ENCODE assay signal across 8 mouse cellular contexts in the genomic region with DNA sequence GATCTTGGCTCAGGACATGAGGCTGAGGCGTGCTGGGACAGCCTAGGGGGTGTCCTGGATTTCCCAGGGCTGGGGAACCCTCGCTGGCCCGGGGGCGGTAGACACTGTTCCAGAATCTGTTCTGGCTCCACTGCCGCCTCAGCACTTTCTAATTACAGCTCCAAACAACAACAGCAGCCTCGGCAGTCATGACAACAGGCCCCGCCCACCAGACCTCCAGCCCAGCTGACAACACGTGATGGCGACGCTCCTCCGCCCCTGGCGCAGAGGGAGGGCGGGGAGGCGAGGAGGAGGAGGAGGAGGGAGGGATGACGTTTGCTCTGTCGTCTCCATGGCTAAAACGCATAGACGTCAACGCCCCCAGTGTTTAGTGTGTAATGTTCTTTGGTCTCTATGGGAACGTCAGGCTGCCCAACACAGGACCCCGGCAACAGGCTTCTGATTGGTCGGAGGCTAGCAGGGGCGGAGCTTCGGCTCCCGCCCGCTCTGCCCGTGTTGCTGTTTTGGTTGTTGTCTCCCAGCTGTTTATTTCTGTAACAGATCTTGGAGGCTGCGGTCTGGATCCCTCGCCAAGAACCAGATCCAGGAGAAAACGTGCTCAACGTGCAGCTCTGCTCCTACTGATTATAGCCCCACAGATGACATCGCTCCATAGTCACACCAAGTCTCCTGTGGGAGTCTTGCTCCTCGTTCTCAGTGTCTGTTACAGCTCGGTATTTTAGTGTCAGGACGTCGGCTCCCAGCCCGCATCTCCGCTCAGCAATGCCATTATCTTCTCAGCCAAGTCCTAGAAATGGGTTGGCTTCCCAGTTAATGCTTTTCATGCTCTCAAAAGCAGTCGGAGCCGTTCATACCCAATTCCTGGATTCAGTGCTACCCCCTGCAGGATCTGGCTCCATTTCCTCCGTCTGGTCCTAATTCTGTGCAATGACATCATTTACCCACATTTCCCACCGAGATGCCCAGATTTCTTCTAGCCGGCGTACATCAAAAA. TPM values are rescaled to one million over a fixed set of nuclear protein-coding genes. Genes with fewer than 3 reads are reported as not detected.
DNase-seq lines count a peak whose midpoint lies in the region; ATAC-seq and TF ChIP-seq lines count a peak whose summit lies in the region.

No protein-coding gene starts in this region.

- peaks cover 48% of the 10 kb centered on the region for H3K27me3 ChIP-seq in G1E (ENCODE audit: insufficient read depth, low read length)
- H3K27me3 ChIP-seq in forebrain, postnatal 0 days (ENCODE audit: insufficient read depth, low read length) = no peaks in the 10 kb centered on the region
- no peaks in the 10 kb centered on the region for H3K27me3 ChIP-seq in lung, embryonic 16.5 days (ENCODE audit: control insufficient read depth, insufficient read depth, low read depth, low read length)

- no peaks in the 10 kb centered on the region for H3K36me3 ChIP-seq in G1E (replicated peaks)
- no peaks in the 10 kb centered on the region for H3K36me3 ChIP-seq in forebrain, postnatal 0 days (ENCODE audit: insufficient read depth)
- no peaks in the 10 kb centered on the region for H3K36me3 ChIP-seq in lung, embryonic 16.5 days (ENCODE audit: control insufficient read depth, insufficient read depth, low read length)

- peak overlapping the region; percentile 81 for H3K4me2 ChIP-seq in forebrain, postnatal 0 days (ENCODE audit: low read depth)
- H3K4me2 ChIP-seq in lung, embryonic 16.5 days (ENCODE audit: low read depth, low read length) = peak overlapping the region; percentile 78

- H3K4me3 ChIP-seq in G1E (ENCODE audit: low read depth, low read length) = peak overlapping the region; percentile 67
- peak overlapping the region; percentile 42 for H3K4me3 ChIP-seq in forebrain, postnatal 0 days (ENCODE audit: low read depth, low read length)
- H3K4me3 ChIP-seq in lung, embryonic 16.5 days (ENCODE audit: low read length) = peak overlapping the region; percentile 56

- under 1% methylated on average over 43 of the region's 44 CpGs for WGBS in forebrain, postnatal 0 days
- under 1% methylated on average over 44 of the region's 44 CpGs for WGBS in lung, embryonic 16.5 days

- peaks cover 43% of the 10 kb centered on the region for H3K4me1 ChIP-seq in G1E (ENCODE audit: insufficient read depth, low read depth, low read length)
- H3K4me1 ChIP-seq in forebrain, postnatal 0 days (ENCODE audit: insufficient read depth) = peaks cover 11% of the 10 kb centered on the region
- peaks cover 40% of the 10 kb centered on the region for H3K4me1 ChIP-seq in lung, embryonic 16.5 days (replicated peaks; ENCODE audit: control insufficient read depth, insufficient read depth, low read length)

- peak overlapping the region; percentile 92 for H3K27ac ChIP-seq in forebrain, postnatal 0 days (ENCODE audit: low read depth, low read length)
- peak overlapping the region; percentile 94 for H3K27ac ChIP-seq in lung, embryonic 16.5 days (ENCODE audit: low read length)

- H3K9ac ChIP-seq in forebrain, postnatal 0 days = peak overlapping the region; percentile 58
- H3K9ac ChIP-seq in lung, embryonic 16.5 days (ENCODE audit: low read length) = peak overlapping the region; percentile 65

- peak; percentile 99 for ATAC-seq in G1E (ENCODE audit: extremely low read depth, insufficient number of reproducible peaks, low FRiP score, poor library complexity, severe bottlenecking)
- peak; percentile 99 for ATAC-seq in forebrain, postnatal 0 days
- ATAC-seq in hematopoietic stem cell, adult 5-6 weeks (replicated peaks in 1 of 2; ENCODE audit: insufficient read depth in 1 of 2, low FRiP score in 2 of 2, low TSS enrichment in 1 of 2, low read depth in 1 of 2, poor library complexity in 2 of 2, severe bottlenecking in 2 of 2) = peak; percentile 92
- peak; percentile 96 for ATAC-seq in lung, embryonic 16.5 days (ENCODE audit: low read depth)

- no peaks in the 10 kb centered on the region for H3K9me3 ChIP-seq in G1E (replicated peaks)
- no peaks in the 10 kb centered on the region for H3K9me3 ChIP-seq in forebrain, postnatal 0 days (ENCODE audit: low read length)
- H3K9me3 ChIP-seq in lung, embryonic 16.5 days (ENCODE audit: control insufficient read depth, low read length) = no peaks in the 10 kb centered on the region

- DNase-seq in G1E (ENCODE audit: low spot score) = peak; percentile 97
- DNase-seq in cerebellum, adult 18-20 months = peak; percentile 91 to 92
- DNase-seq in forebrain, postnatal 0 days = peak; percentile 98
- DNase-seq in layer of hippocampus, adult 9-10 months (ENCODE audit: low spot score) = peak; percentile 94
- DNase-seq in ovary, postnatal 10 days (ENCODE audit: low spot score) = peak; percentile 88
- DNase-seq in thymus, postnatal 10 days (ENCODE audit: low spot score in 2 of 2) = peak; percentile 96

- TF ChIP-seq CTCF in G1E (IDR thresholded peaks at IDR 0.05; ENCODE audit: low read depth, low read length) = no peak
- peak; percentile 55 for TF ChIP-seq CTCF in forebrain, postnatal 0 days (IDR thresholded peaks at IDR 0.05; ENCODE audit: low read depth)

RNA-seq across cellular contexts. Expression of gene Fos, which starts 18.3 kb away (rescaled TPM):
- total RNA-seq in G1E (2014; fragmentation: Nextera tagmentation) = 8.7 and 10.2 TPM in 2 replicates
- total RNA-seq in G1E (2017) = 18.3 and 18.5 TPM in 2 replicates
- 3.7 and 4.0 TPM in 2 replicates for polyA plus RNA-seq in G1E (2012)
- total RNA-seq in forebrain, postnatal 0 days (2014; rRNA removed) = 14.2 and 18.0 TPM in 2 replicates
- 9.3 and 9.6 TPM in 2 replicates for polyA plus RNA-seq in forebrain, postnatal 0 days (2015; fragmentation: Nextera tagmentation; extraction: Ambion mirVana)
- total RNA-seq in hematopoietic stem cell, adult 5-6 weeks (2017) = 1,145 and 1,310 TPM in 2 replicates
- 6.8 and 7.9 TPM in 2 replicates for polyA plus RNA-seq in lung, embryonic 16.5 days (2015; fragmentation: Nextera tagmentation; extraction: Ambion mirVana)

Comparison
In these comparisons a context has a peak if more than half of its experiments do, and no peak if none do; other contexts are left out.
1. Peak in every context shown above with its lines: DNase-seq, ATAC-seq, H3K4me3 ChIP-seq and H3K27ac ChIP-seq.
2. RNA of gene Fos, which starts 18.3 kb away (total RNA-seq): 1,145 to 1,310 TPM in hematopoietic stem cell, adult 5-6 weeks; 8.7 to 18.5 TPM in G1E and 14.2 to 18.0 TPM in forebrain, postnatal 0 days; every median in the first group is over 10 times any median in the second.